Mouse (Mus musculus) right cerebral cortex, postnatal 10 days (tissue): ENCODE measurements at regions not wholly inside any gene's neighbourhood (a gene's known extent, or its start where the extent isn't known, plus 50 kb on each side); places are given as distances from the start of the nearest gene placed in this dataset.
A peak's percentile ranks its signal among the peaks of the same experiment; 100 is the strongest.

Experiments
- DNase-seq, 2 experiments: peaks; one replicate each; pipeline ENCODE4 v3.0.0; 2021; ENCODE audit warnings: low spot score in 2 of 2

GRCm38 (mm10) chr11:57958233-57958632 is 50.6 kb upstream of the Larp1 start:
- DNase-seq, result no peak

- DNase-seq, result no peak
These were observed 52.0 kb upstream of the Larp1 start for GRCm38 (mm10) chr11:57956909-57957308.

GRCm38 (mm10) chr11:57956076-57956475 is 52.8 kb upstream of the Larp1 start:
- no peak for DNase-seq

GRCm38 (mm10) chr11:57955476-57955875 is 53.4 kb upstream of the Larp1 start:
- no peak for DNase-seq

- DNase-seq, result no peak
These were observed 54.2 kb upstream of the Larp1 start for GRCm38 (mm10) chr11:57954510-57955184.

GRCm38 (mm10) chr11:57953694-57954093 is 55.2 kb upstream of the Larp1 start:
- DNase-seq, result no peak

- no peak for DNase-seq
These were observed 56.2 kb upstream of the Larp1 start for GRCm38 (mm10) chr11:57952619-57953018.

GRCm38 (mm10) chr11:57951541-57952326 is 57.1 kb upstream of the Larp1 start:
- no peak for DNase-seq

- peak in 1 of 2 experiments; percentile 45 for DNase-seq
These were observed 57.9 kb upstream of the Larp1 start for GRCm38 (mm10) chr11:57950989-57951388.

- DNase-seq, result no peak
These were observed 59.8 kb upstream of the Larp1 start for GRCm38 (mm10) chr11:57949067-57949466.

GRCm38 (mm10) chr11:57947347-57947746 is 61.5 kb upstream of the Larp1 start:
- no peak for DNase-seq

GRCm38 (mm10) chr11:57934391-57934850 is 74.4 kb upstream of the Larp1 start:
- DNase-seq, result peak; percentile 79 to 91

GRCm38 (mm10) chr11:57933065-57933464 is 75.8 kb upstream of the Larp1 start:
- no peak for DNase-seq

GRCm38 (mm10) chr11:57929506-57929905 is 79.4 kb upstream of the Larp1 start:
- no peak for DNase-seq

GRCm38 (mm10) chr11:57920263-57920662 is 87.6 kb upstream of the Hand1 start:
- DNase-seq, result no peak

GRCm38 (mm10) chr11:57918447-57919059 is 85.9 kb upstream of the Hand1 start:
- DNase-seq, result no peak

GRCm38 (mm10) chr11:57917974-57918373 is 85.4 kb upstream of the Hand1 start:
- no peak for DNase-seq

- no peak for DNase-seq
These were observed 83.4 kb upstream of the Hand1 start for GRCm38 (mm10) chr11:57916016-57916415.

GRCm38 (mm10) chr11:57913801-57914560 is 81.4 kb upstream of the Hand1 start:
- DNase-seq, result no peak

GRCm38 (mm10) chr11:57913020-57913699 is 80.5 kb upstream of the Hand1 start:
- no peak for DNase-seq

- no peak for DNase-seq
These were observed 79.2 kb upstream of the Hand1 start for GRCm38 (mm10) chr11:57911698-57912283.
